Mouse (Mus musculus) hindbrain, embryonic 13.5 days (tissue): Measurements from ENCODE around the gene Sh2d7. TPM values are rescaled to one million over a fixed set of nuclear protein-coding genes. Genes with fewer than 3 reads are reported as not detected.
"Not testable (repeated sequence)": the region's sequence is repeated elsewhere in the genome, so short reads cannot be mapped to it uniquely, and the experiment has no call there.

Experiments
- ATAC-seq: fragments of 200-750 bp; cut with Nextera tagmentation; 2 replicates; pipeline ENCODE4 v1.8.0; 2017; ENCODE audit warnings: moderate TSS enrichment; ENCODE audit not compliant: low FRiP score
- H3K27ac ChIP-seq: fragments of 300-500 bp; sonication (generic); 2 replicates; pipeline ENCODE4 v1.5.1; 2015; ENCODE audit warnings: inconsistent platforms, mild to moderate bottlenecking, moderate library complexity
- H3K27me3 ChIP-seq: fragments of 300-500 bp; sonication (generic); 2 replicates; pipeline ENCODE4 v1.6.1; 2015; ENCODE audit warnings: mild to moderate bottlenecking, inconsistent platforms
- H3K36me3 ChIP-seq: fragments of 300-500 bp; sonication (generic); 2 replicates; pipeline ENCODE4 v1.6.1; 2015; ENCODE audit warnings: mild to moderate bottlenecking, inconsistent platforms
- H3K4me1 ChIP-seq: fragments of 300-500 bp; sonication (generic); replicated peaks from 2 replicates; pipeline ENCODE4 v1.6.1; 2015; ENCODE audit warnings: inconsistent platforms
- H3K4me2 ChIP-seq: fragments of 300-500 bp; sonication (generic); 2 replicates; pipeline ENCODE4 v1.6.1; 2015; ENCODE audit warnings: inconsistent platforms, mild to moderate bottlenecking, moderate library complexity
- H3K4me3 ChIP-seq: fragments of 300-500 bp; sonication (generic); 2 replicates; pipeline ENCODE4 v1.5.1; 2015; ENCODE audit warnings: mild to moderate bottlenecking, inconsistent platforms
- H3K9ac ChIP-seq: fragments of 300-500 bp; sonication (generic); 2 replicates; pipeline ENCODE4 v1.6.1; 2015; ENCODE audit warnings: mild to moderate bottlenecking, inconsistent platforms
- H3K9me3 ChIP-seq: fragments of 300-500 bp; sonication (generic); 2 replicates; pipeline ENCODE4 v1.6.1; 2016; ENCODE audit warnings: inconsistent platforms
- whole genome bisulfite sequencing: fragments of 180-500 bp; shearing (Covaris S2); methylation state at CpG from one replicate; pipeline ENCODE4 v1.1.7; 2015; 5-methylcytosine and 5-hydroxymethylcytosine counted together
- polyA plus RNA-seq: library from polyadenylated mRNA; unstranded; fragments of >200 nt; fragmentation: Nextera tagmentation; extraction: Ambion mirVana; gene quantifications from 2 replicates; pipeline ENCODE4 v1.2.1, GENCODE M21; 2015

Sh2d7 gene
- polyA plus RNA-seq, 1 experiment from 2014 or later, result 0.08 TPM

GRCm38 (mm10) chr9:54549433-54549832, 10.6 kb downstream of the Sh2d7 start:
- no peaks in the 10 kb centered on the region for H3K4me1 ChIP-seq
- no peak overlapping the region for H3K27ac ChIP-seq
- H3K4me2 ChIP-seq, result no peak overlapping the region
- no peaks in the 10 kb centered on the region for H3K27me3 ChIP-seq
- H3K36me3 ChIP-seq, result peaks cover 42% of the 10 kb centered on the region
- no peak for ATAC-seq
- 90% methylated on average over 6 of the region's 6 CpGs for WGBS
- H3K9me3 ChIP-seq, result no peaks in the 10 kb centered on the region
- H3K4me3 ChIP-seq, result no peak overlapping the region
- no peak overlapping the region for H3K9ac ChIP-seq

GRCm38 (mm10) chr9:54552409-54552808, 13.6 kb downstream of the Sh2d7 start:
- Histone ChIP-seq H3K9me3 (no peaks in the 10 kb centered on the region), H3K27me3 (no peaks in the 10 kb centered on the region), H3K36me3 (peaks cover 16% of the 10 kb centered on the region), H3K9ac (no peak overlapping the region), H3K4me1 (no peaks in the 10 kb centered on the region), H3K4me3 (no peak overlapping the region), H3K4me2 (no peak overlapping the region), H3K27ac (no peak overlapping the region)
- ATAC-seq, result no peak
- 35% methylated on average over 5 of the region's 5 CpGs for WGBS

GRCm38 (mm10) chr9:54555044-54555443, 16.3 kb downstream of the Sh2d7 start:
- 0 out of 2 replicates have a peak, but pooled peaks cover 2% of the 10 kb centered on the region for H3K36me3 ChIP-seq
- H3K27ac ChIP-seq, result no peak overlapping the region
- ATAC-seq, result no peak
- H3K4me3 ChIP-seq, result no peak overlapping the region
- 68% methylated on average over 2 of the region's 2 CpGs for WGBS
- no peak overlapping the region for H3K4me2 ChIP-seq
- no peaks in the 10 kb centered on the region for H3K27me3 ChIP-seq
- no peaks in the 10 kb centered on the region for H3K9me3 ChIP-seq
- H3K4me1 ChIP-seq, result peaks cover 17% of the 10 kb centered on the region
- H3K9ac ChIP-seq, result no peak overlapping the region

- 76% methylated on average over 8 of the region's 8 CpGs for WGBS
These were observed 19.9 kb downstream of the Sh2d7 start for GRCm38 (mm10) chr9:54558731-54559130.

GRCm38 (mm10) chr9:54559771-54560471, 21.1 kb downstream of the Sh2d7 start, which contains the start of gene Cib2:
Gene Cib2 (minus strand): TSS chr9:54560218.
- H3K36me3 ChIP-seq, result no peaks in the 10 kb centered on the region
- no peaks in the 10 kb centered on the region for H3K27me3 ChIP-seq
- ATAC-seq, result peak; percentile 98
- WGBS, result 2% methylated on average over 51 of the region's 54 CpGs
- peak within 1 kb of the TSS; percentile 71 for H3K4me2 ChIP-seq
- peak within 1 kb of the TSS; percentile 73 for H3K9ac ChIP-seq
- H3K4me1 ChIP-seq, result peaks cover 21% of the 10 kb centered on the region
- H3K4me3 ChIP-seq, result peak within 1 kb of the TSS; percentile 54
- H3K27ac ChIP-seq, result peak within 1 kb of the TSS; percentile 19; the same call in 1 of the 2 replicates
- H3K9me3 ChIP-seq, result no peaks in the 10 kb centered on the region

More at GRCm38 (mm10) chr9:54558731-54559130, 19.9 kb downstream of the Sh2d7 start:
- Histone ChIP-seq H3K4me2 (peak overlapping the region; percentile 71; the same call in 1 of the 2 replicates), H3K4me1 (peaks cover 21% of the 10 kb centered on the region), H3K9me3 (no peaks in the 10 kb centered on the region), H3K36me3 (no peaks in the 10 kb centered on the region), H3K27me3 (no peaks in the 10 kb centered on the region), H3K4me3 (no peak overlapping the region), H3K27ac (no peak overlapping the region), H3K9ac (no peak overlapping the region)
- ATAC-seq, result no peak

- 87% methylated on average over 8 of the region's 8 CpGs for WGBS
- no peak overlapping the region for H3K9ac ChIP-seq
- no peak overlapping the region for H3K27ac ChIP-seq
- no peaks in the 10 kb centered on the region for H3K9me3 ChIP-seq
- peak overlapping the region; percentile 71 for H3K4me2 ChIP-seq
- H3K4me3 ChIP-seq, result no peak overlapping the region
- no peaks in the 10 kb centered on the region for H3K36me3 ChIP-seq
- H3K4me1 ChIP-seq, result peaks cover 21% of the 10 kb centered on the region
- no peak for ATAC-seq
- H3K27me3 ChIP-seq, result no peaks in the 10 kb centered on the region
These were observed 22.2 kb downstream of the Sh2d7 start for GRCm38 (mm10) chr9:54560831-54561601.

GRCm38 (mm10) chr9:54566958-54567357, 28.2 kb downstream of the Sh2d7 start:
- H3K9ac ChIP-seq, result no peak overlapping the region
- no peaks in the 10 kb centered on the region for H3K36me3 ChIP-seq
- no peak overlapping the region for H3K27ac ChIP-seq
- H3K27me3 ChIP-seq, result no peaks in the 10 kb centered on the region
- 70% methylated on average over 4 of the region's 4 CpGs for WGBS
- no peak for ATAC-seq
- H3K4me3 ChIP-seq, result no peak overlapping the region
- no peaks in the 10 kb centered on the region for H3K9me3 ChIP-seq
- H3K4me2 ChIP-seq, result no peak overlapping the region
- no peaks in the 10 kb centered on the region for H3K4me1 ChIP-seq

- H3K9me3 ChIP-seq, result no peaks in the 10 kb centered on the region
- H3K27ac ChIP-seq, result no peak overlapping the region
- no peaks in the 10 kb centered on the region for H3K27me3 ChIP-seq
- ATAC-seq, result no peak
- no peak overlapping the region for H3K9ac ChIP-seq
- no peaks in the 10 kb centered on the region for H3K4me1 ChIP-seq
- no peak overlapping the region for H3K4me2 ChIP-seq
- H3K4me3 ChIP-seq, result no peak overlapping the region
- H3K36me3 ChIP-seq, result no peaks in the 10 kb centered on the region
- WGBS, result 35% methylated on average over 2 of the region's 2 CpGs
These were observed 29.9 kb downstream of the Sh2d7 start for GRCm38 (mm10) chr9:54568732-54569131.

GRCm38 (mm10) chr9:54571130-54571839, 32.5 kb downstream of the Sh2d7 start:
- ATAC-seq, result no peak
- H3K4me3 ChIP-seq, result no peak overlapping the region
- H3K36me3 ChIP-seq, result no peaks in the 10 kb centered on the region
- 85% methylated on average over 9 of the region's 9 CpGs for WGBS
- H3K27ac ChIP-seq, result no peak overlapping the region
- H3K4me2 ChIP-seq, result no peak overlapping the region
- no peaks in the 10 kb centered on the region for H3K9me3 ChIP-seq
- H3K27me3 ChIP-seq, result no peaks in the 10 kb centered on the region
- H3K9ac ChIP-seq, result no peak overlapping the region
- H3K4me1 ChIP-seq, result no peaks in the 10 kb centered on the region

- H3K27ac ChIP-seq, result no peak overlapping the region
- H3K36me3 ChIP-seq, result no peaks in the 10 kb centered on the region
- ATAC-seq, result no peak
- H3K4me3 ChIP-seq, result no peak overlapping the region
- H3K4me2 ChIP-seq, result no peak overlapping the region
- WGBS, result 68% methylated on average over 1 of the region's 1 CpGs
- no peak overlapping the region for H3K9ac ChIP-seq
- H3K4me1 ChIP-seq, result peaks cover 19% of the 10 kb centered on the region
- no peaks in the 10 kb centered on the region for H3K9me3 ChIP-seq
- no peaks in the 10 kb centered on the region for H3K27me3 ChIP-seq
These were observed 44.9 kb downstream of the Sh2d7 start for GRCm38 (mm10) chr9:54583712-54584111.

GRCm38 (mm10) chr9:54584127-54584526, 45.3 kb downstream of the Sh2d7 start:
- WGBS, result 88% methylated on average over 2 of the region's 2 CpGs
- not testable (repeated sequence) for ATAC-seq, H3K27me3 ChIP-seq, H3K27ac ChIP-seq, H3K4me3 ChIP-seq, H3K9me3 ChIP-seq, H3K36me3 ChIP-seq, H3K9ac ChIP-seq, H3K4me2 ChIP-seq
- peaks cover 20% of the 10 kb centered on the region for H3K4me1 ChIP-seq

GRCm38 (mm10) chr9:54585839-54586198, 47.0 kb downstream of the Sh2d7 start:
- Histone ChIP-seq H3K4me1 (peaks cover 20% of the 10 kb centered on the region), H3K4me3 (peak overlapping the region; percentile 97), H3K27me3 (no peaks in the 10 kb centered on the region), H3K4me2 (peak overlapping the region; percentile 84), H3K9me3 (no peaks in the 10 kb centered on the region), H3K36me3 (peaks cover 12% of the 10 kb centered on the region), H3K27ac (peak overlapping the region; percentile 77), H3K9ac (peak overlapping the region; percentile 68)
- WGBS, result 36% methylated on average over 5 of the region's 5 CpGs
- peak; percentile 59 for ATAC-seq
